Mouse (Mus musculus): ENCODE data around the gene Pvr. TPM values are rescaled to one million over a fixed set of nuclear protein-coding genes. Genes with fewer than 3 reads are reported as not detected.
A peak's percentile ranks its signal among the peaks of the same experiment; 100 is the strongest.
"Not testable (repeated sequence)": the region's sequence is repeated elsewhere in the genome, so short reads cannot be mapped to it uniquely, and the experiment has no call there.

The Pvr gene
- total RNA-seq, 2 experiments from 2014 or later: 10.4 to 11.3 TPM

DNA sequence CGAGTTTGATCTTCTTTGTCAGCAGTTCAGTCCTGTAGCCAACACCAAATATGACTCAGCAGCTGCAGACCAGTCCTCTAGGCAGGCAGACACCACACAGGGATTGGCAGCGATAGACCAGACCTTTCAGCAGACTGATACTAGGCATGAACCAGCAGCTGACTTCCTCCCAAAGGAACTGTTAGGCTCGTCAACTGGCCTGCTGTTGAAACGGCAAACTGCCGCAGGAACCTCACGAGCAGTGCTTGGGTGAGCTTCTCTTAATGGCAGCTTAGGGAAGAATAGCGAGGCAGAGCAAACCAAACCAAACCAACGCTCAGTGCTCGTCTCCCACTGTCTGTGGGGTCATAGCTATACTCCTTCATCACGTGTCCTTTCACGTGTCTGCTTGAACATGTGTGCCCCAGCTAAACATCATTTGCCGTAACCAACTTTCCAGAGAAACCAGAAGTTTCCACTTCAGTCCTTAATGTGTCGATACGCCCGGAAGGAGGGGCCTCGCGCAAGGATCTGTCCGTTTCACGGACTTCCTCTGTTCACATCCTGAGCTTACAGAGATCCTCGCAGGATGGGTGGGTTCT is 14.3 kb upstream of the Pvr start:
- DNase-seq (ENCODE audit: low spot score in 2 of 2): no peak

GRCm38 (mm10) chr7:19932877-19933809 is 12.2 kb upstream of the Pvr start:
- peak; percentile 70 to 80 for DNase-seq (ENCODE audit: low spot score in 2 of 2)

GRCm38 (mm10) chr7:19932133-19932876 is 11.3 kb upstream of the Pvr start:
- no peak for DNase-seq (ENCODE audit: low spot score in 2 of 2)

- DNase-seq (ENCODE audit: low spot score in 2 of 2): not testable (repeated sequence)
Observed at GRCm38 (mm10) chr7:19930481-19930880, 9.5 kb upstream of the Pvr start.

GRCm38 (mm10) chr7:19928486-19928885 is 7.5 kb upstream of the Pvr start:
- DNase-seq (ENCODE audit: low spot score in 2 of 2): no peak

- DNase-seq (ENCODE audit: low spot score in 2 of 2): no peak
Observed at GRCm38 (mm10) chr7:19926849-19927480, 6.0 kb upstream of the Pvr start.

- peak in 1 of 2 experiments; percentile 52 for DNase-seq (ENCODE audit: low spot score in 2 of 2)
Observed at GRCm38 (mm10) chr7:19925376-19925775, 4.4 kb upstream of the Pvr start.

DNA sequence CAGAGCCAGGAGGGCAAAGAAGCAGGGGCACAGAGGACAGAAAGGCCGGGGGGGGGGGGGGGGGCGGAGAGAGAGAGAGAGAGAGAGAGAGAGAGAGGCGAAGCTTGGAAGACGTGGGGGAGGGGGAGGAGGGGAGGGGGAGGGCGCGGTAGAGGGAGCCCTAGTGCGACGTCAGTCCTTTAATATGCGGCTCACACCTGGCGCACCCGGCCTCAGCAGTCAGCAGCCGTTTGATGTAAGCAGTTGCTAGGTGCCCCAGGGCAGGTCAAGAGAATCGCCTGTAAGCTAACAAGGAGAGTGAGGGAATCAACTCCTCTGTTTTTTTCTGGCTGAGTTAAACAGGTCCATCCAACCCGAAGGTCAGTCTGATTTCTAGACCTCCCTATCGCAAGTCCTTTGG is 2.8 kb upstream of the Pvr start:
- DNase-seq (ENCODE audit: low spot score in 2 of 2): no peak

DNA sequence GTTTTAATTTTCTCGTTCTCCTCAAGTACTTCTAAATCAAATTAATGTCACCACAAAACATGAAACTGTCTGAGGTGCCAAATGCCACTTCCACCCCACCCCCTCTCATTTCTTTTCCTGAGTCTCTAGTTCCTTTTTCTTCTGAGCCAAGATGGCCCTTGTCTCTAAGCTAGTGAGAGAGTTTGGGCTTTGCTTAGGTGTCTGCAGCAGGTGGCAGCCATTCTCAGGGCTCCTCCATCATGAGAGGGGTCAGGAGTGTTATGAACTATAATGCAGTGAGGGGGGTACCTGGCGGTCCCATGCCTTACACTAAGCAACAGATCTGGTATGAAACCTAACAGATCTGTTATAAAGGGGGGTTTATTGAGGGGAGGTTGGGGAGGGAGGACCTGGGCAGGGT is 2.4 kb upstream of the Pvr start:
- DNase-seq (ENCODE audit: low spot score in 2 of 2): no peak

DNA sequence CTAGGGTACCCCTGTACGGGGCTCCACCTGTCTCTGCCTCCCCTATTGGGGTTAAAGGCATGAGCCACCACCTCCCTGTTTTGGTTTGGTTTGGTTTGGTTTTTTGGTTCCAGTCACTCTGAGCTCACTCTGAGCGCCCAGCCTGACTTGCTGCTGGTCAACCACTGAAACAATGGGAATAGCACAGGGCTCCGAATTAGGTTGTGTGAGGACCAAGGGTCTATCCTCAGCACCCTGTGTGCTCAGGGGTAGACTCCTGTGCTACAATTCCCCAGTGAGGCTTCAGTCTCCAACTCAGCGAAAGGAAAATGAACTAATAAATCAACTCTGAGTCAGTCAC is 824 bp downstream of the Pvr start:
- no peak for DNase-seq (ENCODE audit: low spot score in 2 of 2)

DNA sequence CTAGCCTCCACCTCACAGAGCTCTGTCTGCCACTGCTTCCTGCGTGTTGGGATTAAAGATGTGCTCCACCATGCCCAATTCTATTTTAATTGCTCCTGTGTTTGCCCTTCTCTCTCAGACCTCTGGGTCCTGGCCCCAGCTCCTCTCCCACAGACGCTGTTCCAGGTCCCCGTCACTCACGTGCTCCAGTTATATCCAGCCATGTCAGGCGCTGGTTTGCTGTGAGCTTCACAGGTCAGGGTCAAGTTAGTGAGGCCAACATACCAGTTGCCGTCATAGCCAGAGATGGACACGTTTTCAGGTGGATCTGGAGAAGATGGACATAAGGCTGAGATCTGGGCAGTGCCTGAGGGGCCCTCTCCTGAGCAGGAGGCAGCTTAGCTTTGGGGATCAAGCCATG is 6.4 kb downstream of the Pvr start:
- no peak for DNase-seq (ENCODE audit: low spot score in 2 of 2)

- no peak for DNase-seq (ENCODE audit: low spot score in 2 of 2)
Observed at GRCm38 (mm10) chr7:19911695-19912524, 9.1 kb downstream of the Pvr start.

- DNase-seq (ENCODE audit: low spot score in 2 of 2): no peak
Observed at GRCm38 (mm10) chr7:19911292-19911658, 9.7 kb downstream of the Pvr start.

DNA sequence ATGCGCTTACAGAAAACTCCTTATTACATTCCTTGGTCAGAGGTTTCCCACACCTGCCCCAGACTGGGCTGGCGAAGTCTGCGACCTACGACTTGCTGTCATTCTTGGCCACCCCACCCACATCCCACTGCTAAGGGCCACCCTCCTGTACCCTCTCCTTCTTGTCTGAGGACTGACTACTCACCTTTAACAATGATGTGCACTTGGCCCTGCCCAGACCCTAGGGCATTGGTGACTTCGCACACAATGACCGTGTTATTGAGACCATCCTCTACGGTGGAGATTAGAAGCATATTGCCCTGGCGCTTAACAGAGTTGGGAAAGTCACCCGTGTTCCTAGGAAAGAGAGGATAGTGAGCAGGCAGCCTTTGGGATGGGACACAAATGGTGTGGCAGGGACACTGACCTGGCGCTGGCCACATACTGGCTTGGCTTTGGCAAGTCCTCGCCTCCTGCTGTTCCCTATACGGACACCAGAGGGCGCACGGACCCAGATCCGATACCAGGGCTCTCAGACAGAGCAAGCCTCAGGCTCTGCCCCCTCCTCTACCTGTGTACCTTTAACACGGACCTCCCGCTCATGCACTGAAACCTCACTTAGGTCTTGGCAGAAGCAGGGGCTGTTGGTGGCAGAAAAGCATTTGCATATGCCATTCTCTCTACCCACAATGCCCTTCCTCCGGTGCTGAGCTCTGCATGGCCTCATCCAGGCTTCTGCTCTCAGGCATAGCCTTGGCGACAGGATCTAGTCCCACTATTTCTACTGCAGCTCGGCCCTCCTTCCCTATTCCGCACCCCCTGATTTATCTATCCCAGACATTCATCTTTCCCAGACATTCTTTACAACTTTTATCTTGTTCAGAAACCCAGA is 10.3 kb downstream of the Pvr start:
- peak; percentile 64 to 78 for DNase-seq (ENCODE audit: low spot score in 2 of 2)

GRCm38 (mm10) chr7:19889881-19890280 is 31.1 kb downstream of the Pvr start:
- DNase-seq (ENCODE audit: low spot score in 2 of 2): peak in 1 of 2 experiments; percentile 33

- DNase-seq (ENCODE audit: low spot score in 2 of 2): no peak
Observed at GRCm38 (mm10) chr7:19887849-19888248, 33.1 kb downstream of the Pvr start, which contains the start of gene Ceacam19. TSS of gene Ceacam19 (minus strand) at chr7:19887965.

- DNase-seq (ENCODE audit: low spot score in 2 of 2): no peak
Observed at GRCm38 (mm10) chr7:19880754-19881153, 40.2 kb downstream of the Pvr start.

DNA sequence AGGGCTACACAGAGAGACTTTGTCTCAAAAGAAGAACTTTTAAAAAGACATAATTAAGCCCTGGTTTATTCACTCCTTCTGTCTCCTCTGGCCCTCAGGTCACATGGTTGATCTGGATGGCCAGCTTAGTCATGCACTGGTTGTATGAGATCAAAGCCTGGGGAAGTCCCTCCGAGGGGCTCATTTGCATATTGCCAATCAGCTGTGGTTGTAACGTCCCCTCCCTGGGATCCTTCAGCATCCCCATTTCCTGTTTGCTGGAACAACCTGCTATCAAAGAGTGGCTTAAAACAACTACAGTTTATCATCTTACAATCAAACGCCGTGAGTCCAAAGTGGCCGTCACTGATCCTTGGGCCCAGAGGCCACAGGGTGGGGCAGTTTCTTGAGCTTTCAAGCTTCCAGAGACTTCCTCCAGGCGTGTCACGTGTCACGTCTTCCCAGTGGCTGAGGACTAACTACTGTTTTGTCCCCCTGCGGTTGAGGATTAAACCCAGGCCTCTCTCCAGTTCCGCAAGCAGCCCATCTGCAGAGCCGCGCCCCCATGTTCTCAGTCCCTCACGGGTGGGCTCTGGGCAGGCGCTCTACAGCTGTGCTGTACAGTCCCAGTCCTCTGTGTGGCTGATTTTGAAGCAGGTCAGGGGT is 44.1 kb downstream of the Pvr start:
- DNase-seq (ENCODE audit: low spot score in 2 of 2): no peak
